Mouse (Mus musculus): ENCODE measurements around the gene Aff3.

The Aff3 gene

DNA sequence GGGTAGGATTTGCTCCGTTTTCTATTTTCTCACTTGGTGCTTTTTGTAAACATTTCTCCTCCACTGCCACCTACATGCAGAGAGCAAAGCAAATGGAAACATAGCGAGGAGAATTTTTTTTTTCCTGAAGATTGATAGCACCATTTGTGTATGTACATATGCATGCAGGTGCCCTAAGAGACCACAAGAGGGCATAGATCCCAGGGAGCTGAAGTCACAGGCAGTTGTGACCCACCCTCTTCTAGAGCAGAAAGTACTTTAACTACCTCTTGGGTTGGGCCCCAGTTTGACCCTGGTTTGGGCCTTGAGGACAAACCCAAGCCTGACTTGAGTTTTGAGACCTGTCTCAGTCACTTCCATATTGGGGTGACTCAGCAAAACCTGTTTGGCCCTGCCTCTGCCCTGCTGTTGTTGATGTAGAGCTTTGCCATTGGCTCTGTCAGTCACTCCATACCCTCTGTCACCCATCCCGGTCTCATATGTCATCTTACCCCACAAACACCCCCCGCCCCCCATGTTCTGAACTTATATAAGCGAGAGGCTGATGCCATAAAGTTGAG, 9.7 kb downstream of the Aff3 start:
- no peak for DNase-seq

DNA sequence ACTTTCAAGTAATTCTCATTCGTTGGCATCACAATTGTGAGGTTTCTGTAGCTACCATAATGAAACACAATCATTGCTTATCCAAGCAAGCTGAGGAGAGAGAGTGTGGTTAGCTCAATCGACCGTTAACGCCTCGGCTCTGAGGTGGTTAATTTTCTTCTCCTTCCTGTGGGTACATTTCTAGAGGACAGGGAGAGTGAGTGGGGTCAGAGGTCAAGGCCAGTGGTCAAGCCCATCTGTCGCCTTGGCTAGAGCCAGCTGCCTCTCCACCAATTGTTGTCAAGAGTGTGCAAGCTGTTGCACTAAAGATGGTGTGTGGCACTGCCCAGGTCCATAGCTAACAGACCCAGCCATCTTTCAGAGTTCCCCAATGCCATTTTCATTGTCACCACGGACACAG, 14.7 kb downstream of the Aff3 start:
- DNase-seq: no peak

DNA sequence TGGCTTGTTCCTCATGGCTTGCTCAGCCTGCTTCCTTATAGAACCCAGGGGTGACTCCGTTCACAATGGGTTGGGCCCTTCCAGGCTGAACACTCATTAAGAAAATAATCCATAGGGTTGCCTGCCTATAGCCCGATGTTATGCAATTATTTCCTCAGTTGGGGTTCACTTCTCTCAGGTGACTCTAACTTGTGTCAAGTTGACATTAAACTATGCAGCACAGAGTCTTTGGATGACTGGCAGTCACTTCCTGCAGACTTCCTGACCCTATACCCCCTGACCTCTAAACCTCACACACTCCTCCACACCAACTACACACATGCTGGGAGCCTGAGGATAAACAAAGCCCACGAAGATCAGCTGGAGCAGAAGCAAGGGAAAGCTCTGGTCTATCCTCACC, 15.6 kb downstream of the Aff3 start:
- DNase-seq: no peak

DNA sequence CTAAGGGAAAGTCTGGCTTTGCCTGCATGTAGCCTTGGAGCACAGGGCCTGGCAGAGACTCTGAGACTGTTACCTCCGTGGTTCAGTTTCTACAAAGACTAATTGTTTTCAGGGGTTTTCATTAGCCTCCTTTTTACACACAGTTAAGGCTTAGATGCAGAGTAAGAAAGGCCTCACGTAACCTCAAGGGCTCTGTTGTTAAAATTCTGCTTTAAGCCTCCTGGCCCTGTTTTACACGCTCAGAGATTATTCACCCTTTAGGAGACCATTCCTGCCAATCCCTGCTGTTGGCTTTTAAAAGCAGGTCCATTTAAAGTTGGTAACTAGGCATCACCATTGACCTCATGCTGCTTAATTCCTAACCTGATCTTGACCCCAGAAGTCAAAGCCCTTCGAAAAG, 22.5 kb downstream of the Aff3 start:
- DNase-seq: no peak

DNA sequence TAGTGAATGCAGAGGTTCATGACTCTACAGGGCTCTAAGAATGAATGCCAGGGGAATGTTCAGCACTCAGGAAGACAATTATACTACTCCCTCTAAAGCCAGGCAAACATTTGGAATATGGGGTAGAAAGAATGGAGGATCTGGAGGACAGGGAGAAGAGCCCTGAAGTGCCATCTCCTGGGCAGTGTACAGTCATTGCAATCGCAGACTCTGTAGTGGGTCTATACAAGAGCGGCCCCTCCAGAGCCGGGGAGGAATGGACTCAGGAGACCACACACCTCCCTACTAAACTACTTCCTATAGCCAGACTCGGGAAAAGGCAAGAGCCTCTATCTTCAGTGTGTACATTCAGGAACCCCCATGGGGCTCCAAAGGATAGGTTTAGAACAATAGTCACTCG, 25.1 kb downstream of the Aff3 start:
- DNase-seq: no peak

DNA sequence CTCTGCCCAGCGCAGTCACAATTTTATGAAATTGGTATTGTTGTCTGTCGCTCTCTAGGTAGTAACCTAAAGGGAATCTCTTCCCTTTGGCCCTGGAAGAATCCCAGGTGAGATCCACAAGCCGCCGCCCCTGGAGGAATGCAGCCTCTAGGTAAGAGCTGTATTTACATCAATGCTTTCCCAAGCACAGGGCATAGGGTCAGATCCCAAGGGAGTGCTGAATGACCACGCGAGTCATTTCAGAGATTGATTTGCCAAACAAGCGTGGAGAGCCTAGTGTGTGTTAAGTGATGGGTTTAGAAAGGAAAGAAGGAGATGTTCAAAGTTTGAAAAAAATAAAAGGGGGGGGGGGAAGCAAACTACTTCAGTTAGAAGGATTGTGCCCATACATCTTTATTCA, 29.2 kb downstream of the Aff3 start:
- no peak for DNase-seq

DNA sequence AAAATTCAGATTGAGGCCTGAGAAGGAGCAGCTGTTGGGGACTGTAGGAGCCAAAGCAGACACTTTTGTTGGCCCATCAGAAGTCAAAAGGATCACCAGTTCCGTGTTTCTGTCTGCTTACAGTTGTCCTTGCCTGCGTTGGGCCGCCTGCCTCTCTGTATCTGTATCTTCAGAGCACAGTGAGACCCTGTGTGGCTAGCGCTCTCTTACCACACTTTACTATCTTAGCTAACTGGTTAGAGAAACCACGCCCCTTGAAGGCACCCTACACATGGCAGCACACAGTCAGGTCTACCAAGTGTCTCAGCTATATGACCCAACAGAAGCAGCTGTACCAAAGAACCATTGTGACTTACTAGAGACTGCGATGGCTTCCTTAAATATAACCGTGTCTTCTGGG, 30.7 kb downstream of the Aff3 start:
- DNase-seq: no peak

DNA sequence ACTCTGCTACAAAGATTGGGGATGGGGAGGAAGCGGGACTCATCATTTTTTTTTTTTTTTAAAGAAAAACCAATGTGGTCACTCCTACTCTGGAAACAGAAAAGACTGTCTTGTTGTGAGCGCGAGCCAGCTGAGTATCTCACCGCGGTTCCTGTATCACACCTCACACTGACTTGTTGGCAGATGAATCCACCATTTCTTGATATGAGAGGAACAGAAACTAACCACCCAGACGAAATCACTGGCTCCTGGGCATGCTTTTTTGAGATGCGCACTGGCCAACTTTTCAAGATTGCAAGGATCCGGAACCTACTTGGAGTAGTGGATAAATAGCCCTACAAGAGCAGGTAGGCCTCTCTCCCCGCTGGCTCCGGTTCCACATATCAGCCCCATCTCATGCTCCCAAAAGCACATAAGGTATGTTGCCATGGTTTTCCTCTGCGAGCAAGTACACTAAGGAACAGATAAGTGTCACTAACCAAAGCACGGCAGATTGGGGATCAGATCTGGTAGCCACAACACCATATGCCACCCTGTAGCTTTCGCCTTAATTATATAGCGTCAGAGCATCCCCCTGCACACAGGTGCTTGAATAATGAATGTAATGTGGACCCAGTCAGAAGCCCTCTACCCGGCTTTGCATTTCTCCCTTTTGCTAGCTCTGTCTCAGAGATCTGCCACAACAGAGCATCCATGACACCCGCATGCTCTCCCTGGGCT, 32.1 kb downstream of the Aff3 start:
- DNase-seq: no peak

DNA sequence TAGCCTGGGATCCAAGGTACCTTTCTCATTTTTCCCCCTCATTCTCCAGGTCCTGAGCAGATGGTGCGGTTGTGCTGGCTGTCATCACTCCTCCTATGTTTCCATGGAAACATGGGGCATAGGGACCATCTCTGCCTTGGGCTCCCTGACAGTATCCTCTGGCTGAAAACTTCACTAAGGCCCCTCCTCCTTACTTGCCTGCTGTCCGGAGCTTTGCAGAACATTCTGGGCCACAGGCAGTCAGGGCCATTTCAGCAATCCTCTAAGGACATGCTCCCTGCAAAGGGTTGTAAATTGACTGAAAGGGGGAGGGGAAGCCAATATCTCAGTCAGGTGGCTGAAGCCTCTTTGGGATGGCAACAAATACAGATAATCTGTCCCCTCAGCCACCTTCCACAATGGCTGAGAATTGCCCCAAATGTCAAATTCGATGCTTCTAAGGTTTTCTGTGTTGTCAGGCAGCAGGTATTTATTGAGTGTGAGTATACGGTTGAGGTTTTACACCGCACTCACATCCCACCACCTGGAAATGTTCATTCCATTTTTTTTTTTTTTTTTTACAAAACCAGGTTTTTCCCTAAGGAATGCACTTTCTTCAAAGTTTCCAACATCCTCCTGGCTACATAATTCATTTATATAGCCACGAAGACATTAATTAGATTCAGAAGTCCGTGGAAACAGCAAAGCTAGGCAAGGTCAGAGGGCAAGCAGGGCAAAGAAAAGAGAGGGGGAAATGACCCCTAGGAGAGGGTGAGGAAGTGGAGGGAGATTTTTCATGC, 33.1 kb downstream of the Aff3 start:
- no peak for DNase-seq

DNA sequence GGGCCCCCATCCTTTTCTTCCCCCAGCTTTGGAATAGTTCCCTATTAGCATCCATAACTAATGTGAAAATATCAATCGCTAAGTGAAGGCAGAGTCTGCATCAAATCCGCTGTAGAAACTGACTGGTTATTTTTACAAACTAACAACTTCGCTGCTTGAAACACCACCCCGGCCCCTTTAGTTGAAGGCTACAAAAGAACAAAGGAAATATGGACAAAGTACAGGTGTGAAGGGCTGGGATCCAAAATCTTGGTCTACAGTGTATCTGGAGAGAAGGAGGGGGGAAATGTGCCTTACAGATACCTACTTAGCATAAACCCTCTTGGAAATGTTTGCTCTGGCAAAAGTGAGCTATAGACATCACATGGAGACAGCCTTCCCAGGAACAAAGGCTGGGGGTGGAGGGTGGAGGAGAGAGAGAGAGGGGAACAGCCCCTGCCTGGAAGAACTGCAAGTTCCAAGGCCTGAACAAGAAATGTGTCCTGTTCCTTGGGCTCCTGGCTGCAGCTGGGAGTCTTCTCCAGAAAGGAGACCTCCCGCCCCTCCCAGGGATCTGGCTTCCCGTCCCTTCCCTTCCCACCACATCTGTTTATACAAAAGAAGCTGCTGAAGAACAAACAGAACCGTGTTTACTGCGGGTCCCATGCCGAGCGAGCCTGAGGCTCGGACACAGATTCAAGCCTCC, 35.7 kb downstream of the Aff3 start:
- DNase-seq: no peak

DNA sequence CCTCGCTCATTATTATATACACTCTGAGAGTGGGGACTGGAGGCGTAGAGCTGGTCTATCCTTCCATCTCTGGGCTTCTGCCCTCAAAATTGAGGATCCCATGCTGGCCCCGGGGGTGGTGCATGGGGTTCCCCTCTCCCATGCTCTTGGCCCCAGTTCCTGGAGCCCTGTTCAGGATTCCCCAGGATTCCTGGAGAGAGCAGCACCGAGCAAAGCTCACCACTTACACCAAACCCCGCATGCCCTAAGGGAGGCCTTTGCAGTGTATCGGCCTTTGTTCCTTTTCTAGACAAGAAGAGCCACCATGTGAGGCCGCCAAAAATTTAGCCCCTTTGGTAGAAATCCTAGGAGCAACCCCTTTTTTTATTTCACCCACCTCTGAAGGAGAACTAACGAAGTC, 36.3 kb downstream of the Aff3 start:
- DNase-seq: peak; percentile 23

DNA sequence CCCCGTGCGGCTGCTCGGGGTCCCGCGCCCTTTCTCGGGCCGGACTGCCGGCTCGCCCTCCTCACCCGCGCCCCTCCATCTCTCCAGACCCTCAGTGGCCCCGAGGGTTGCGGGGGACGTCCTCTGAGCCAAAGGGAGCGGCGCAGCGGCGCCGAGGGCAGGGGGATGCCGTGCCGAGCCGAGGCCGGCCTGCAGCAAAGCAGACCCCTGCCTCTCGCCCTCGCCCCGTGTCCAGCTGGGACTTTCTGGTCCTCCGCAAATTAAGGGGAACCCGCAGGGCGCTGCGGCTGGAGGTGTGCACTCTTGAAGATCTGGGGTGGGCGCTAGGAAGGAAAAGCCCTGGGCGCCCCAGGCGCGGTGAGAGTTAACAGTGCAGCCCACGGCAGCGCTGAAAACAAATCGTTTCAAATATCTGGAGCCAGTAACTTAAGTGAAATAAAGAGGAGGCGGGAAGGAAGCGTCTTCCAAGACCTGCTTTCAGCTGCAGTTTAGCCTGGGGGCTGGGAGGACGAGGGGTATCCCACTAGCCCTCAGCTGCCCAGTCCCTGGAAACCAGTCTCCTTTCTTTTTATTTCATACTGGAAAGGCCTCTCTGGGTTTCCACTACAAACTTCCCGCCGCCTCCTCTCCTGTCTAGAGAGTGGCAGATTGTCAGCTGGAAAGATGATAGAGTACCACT, 36.9 kb downstream of the Aff3 start:
- DNase-seq: peak; percentile 12

DNA sequence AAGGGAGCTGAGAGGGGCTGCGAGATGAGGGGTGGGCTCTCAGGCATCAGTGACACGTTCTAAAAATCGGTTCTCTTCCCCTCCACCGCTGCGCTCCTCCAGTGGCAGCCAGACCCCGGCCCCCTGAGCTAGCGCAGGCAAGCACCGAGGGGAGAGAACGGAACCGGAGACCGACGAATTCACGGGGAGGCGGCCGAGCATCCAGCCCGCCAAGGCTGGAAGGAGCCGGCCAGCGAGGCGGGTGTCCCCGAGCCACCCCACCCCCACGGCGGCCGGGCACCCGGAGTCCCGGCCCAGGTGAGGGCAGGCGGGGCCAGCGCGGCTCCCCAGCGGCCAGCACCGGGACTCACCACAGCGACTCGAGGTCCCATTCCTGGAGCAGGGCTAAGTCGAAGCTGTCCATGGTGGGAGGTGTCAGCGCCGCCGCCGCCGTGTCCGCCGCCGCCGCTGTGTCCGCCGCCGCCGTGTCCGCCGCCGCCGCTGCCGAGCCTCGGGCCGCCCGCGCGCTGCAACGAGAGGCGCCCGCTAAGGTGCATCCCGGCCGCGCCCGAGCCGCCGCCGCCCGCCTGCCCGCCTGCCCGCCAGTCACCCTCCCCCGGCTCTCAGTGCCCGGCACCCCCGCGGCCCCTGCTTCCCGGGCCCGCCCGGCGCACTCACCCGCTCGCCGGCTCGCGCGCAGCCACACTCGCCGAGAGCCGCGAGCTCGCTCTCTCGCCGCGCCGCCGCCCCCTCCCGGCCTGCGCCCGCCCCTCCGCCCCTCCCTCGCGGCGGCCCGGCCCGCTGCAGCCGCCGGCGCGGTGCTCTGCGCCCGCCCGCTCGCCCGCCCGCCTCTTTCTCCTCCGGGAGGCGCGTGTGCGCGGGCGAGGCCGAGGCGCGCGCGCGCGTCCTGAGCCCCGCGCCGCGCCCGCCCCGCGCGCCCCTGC, 37.8 kb downstream of the Aff3 start:
- DNase-seq: peak; percentile 60

DNA sequence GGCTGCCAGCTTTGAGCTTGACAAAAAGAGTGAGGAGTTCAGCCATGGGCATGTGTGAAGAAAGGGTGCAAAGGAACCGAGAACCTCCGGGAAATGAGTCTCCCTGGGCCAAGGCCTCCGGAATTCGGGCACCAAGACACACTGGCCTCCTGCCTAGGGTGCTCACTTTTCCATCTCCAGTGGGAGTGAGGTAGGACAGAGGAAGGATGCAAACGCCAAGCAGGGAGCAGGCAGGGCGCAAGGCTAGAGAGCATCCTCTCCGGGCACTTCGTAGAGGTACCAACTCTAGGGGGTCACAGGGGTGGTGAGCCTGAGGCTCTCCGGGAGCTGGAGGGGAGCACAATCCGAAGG, 38.4 kb downstream of the Aff3 start:
- DNase-seq: peak; percentile 16

DNA sequence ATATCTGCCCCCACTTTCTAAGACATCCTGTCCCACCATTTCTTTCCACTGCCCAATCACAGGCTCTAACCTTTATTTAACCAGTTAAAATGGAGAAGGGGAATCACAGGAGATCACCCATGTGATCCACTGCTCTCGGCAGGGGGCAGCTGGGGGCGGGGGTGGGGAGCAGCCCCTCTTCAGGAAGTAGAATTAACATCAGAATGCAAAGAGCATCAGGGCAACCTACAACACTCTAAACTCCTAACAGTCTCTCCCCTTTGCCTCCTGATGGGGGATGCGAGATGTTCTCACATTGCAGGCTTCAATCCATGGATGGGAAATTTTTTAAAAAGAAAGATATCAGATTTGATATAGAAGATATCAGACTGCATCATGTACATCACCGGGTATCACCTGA, 42.9 kb downstream of the Aff3 start:
- DNase-seq: no peak

DNA sequence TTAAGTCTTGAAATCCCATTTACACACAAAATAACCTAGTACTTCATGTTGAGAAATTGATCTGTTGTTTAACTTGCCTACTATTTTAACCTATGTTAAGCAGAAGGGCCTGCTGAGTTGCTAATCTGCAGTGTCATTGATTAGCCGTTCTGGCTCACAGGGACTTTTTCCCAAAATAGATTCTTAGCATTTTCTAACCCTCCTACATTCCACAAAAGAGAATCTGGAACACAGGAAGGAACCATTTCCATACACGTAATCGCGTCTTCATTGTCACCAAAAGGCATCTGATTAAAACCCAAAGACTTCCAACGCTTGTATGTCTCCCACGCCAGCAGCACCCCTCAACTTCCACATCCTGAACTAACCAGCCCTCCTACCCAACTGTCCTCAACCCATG, 44.4 kb downstream of the Aff3 start:
- DNase-seq: no peak

DNA sequence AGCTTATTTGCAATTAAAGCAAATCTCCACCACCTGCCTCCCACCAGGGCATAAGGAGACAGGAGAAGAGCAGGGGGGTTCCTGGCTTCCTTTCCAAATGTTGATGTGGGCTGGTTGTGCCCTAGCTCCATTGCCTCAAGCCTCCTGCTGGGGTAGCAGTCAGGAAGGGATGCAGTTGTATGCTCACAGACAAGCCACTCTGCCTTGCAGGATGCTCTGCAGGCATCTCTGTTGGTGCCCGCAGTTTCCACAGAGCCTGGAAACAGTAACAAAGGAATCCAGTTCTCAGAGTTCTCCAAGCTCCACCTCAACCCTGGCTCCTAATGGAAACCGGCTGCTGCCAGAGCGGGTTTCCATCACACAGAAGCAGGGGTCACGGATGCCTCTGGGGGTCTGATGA, 58.0 kb downstream of the Aff3 start:
- DNase-seq: no peak

DNA sequence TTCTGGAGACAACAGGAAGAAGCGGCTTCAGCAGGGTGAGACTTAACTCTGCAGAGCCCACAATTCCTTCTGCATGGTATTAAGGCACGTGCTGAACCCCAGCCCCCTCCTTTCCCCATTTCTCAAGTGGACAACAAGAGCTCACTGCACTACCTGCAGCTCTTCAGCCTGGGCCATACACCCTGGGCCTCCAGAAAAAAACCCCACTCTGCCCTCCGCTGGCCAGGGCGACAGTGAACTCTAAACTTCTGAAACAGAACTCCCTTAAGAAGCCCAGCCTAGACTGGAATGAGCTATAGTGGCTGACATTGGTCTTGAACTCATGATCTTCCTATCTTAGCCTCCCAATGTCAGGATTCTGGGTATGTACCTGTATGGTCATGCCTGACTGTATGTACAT, 59.3 kb downstream of the Aff3 start:
- DNase-seq: no peak

DNA sequence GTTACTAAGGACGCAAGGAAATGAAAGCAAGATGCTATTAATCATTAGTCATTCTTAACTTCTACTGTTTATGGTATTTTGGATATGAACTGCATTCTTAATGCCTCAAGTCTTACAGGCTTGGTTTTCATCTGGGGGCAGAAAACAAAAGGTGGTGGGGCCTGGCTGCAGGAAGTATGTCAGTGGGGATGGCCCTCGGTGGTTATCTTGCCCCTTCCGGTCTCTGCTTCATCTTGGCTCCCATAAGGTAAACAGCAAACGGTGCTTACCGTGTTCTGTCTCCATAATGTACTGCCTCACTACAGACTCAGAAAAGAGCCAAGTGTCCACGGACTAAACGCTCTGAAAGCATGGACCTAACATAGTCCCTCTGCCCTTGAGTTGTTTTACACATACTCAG, 60.1 kb downstream of the Aff3 start:
- no peak for DNase-seq

DNA sequence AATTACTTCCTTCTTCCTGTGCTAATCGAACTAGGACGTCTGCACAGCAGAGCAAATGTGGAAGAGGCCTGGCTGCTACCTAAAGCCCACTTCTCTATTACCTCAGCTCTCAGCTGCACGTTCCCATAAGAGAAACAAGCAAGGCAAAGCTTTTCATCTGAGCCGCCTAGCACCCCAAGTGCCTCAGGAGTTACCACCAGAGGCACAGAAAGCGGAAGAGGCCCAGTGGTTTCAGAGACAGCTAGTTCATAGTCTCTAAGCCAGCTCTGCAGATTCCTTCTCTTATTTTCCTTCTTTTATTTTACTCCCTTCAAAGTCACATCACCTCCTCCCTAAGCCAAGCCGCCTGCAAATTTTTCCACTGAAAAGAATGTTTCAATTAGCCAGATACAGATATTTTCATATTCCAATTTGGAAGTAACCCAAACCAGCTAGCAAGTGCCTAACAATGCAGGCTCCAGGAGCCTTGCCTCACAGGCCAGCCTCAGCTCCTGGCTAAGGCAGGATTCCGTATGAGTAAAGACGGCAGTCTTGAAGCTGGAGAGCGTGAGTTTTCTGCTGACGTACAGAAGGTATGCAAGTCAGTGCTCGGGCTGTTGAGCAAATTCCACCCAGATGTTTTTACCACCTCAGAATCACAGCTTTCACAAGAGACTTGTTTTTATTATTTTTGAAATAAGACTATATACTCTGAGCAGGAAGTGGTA, 62.8 kb downstream of the Aff3 start:
- no peak for DNase-seq

DNA sequence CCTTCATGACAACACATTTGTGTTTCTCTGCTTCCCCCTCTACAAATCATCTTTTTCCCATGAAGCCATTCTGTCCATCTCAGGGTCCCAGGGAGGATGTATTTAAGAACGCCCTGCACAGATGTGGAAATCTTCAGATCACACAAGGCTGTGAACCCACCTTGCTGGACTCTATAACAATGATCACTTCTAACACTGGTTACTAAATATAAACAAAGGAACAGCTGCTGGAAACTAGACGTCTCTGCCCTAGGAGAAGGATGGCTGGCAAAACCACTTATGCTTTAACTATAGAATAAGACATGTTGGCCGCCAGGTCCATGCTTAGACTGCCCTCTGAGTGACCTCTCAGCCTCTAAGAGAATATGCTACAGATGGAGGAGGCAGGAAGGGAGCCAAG, 69.4 kb downstream of the Aff3 start:
- DNase-seq: no peak

DNA sequence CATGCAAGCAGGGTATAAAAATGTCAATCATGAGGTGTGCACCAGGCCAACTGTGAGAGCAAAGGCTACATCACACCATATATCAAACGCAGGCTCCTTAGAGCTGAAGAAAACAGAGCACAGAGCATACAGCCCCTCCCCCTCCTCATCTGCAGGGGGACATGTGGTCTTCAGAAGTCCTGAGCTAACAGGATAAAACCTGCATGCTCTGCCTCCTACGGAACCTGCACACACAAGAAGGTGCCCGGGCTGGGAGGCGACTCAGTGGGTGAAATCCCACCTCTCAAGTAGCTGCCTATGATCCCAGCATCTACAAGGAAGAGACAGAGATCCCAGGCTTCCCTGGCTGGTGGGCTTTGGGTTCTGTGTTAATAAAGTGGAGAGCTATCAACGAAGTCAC, 70.0 kb downstream of the Aff3 start:
- DNase-seq: no peak
